Mouse (Mus musculus) embryonic facial prominence, embryonic 14.5 days (tissue): ENCODE data around the gene Slc22a13. TPM values are rescaled to one million over a fixed set of nuclear protein-coding genes. Genes with fewer than 3 reads are reported as not detected.
A peak's percentile ranks its signal among the peaks of the same experiment; 100 is the strongest.
"Not testable (repeated sequence)": the region's sequence is repeated elsewhere in the genome, so short reads cannot be mapped to it uniquely, and the experiment has no call there.

Experiments used
- ATAC-seq: fragments of 200-750 bp; cut with Nextera tagmentation; 2 replicates; pipeline ENCODE4 v1.8.0; 2017; ENCODE audit warnings: low read depth, moderate number of reproducible peaks, moderate TSS enrichment
- DNase-seq: peaks from one replicate; pipeline ENCODE4 v3.0.0-alpha.2; 2015; ENCODE audit warnings: low spot score
- H3K27ac ChIP-seq: fragments of 300-500 bp; sonication (generic); replicated peaks from 2 replicates; pipeline ENCODE4 v1.5.1; 2014; ENCODE audit warnings: low read depth, mild to moderate bottlenecking, low read length, moderate library complexity
- H3K27me3 ChIP-seq: fragments of 300-500 bp; sonication (generic); replicated peaks from 2 replicates; pipeline ENCODE4 v1.6.1; 2014; ENCODE audit warnings: low read length; ENCODE audit not compliant: control insufficient read depth, insufficient read depth
- H3K36me3 ChIP-seq: fragments of 300-500 bp; sonication (generic); 2 replicates; pipeline ENCODE4 v1.6.1; 2014; ENCODE audit warnings: low read length, mixed read lengths; ENCODE audit not compliant: control insufficient read depth, insufficient read depth
- H3K4me1 ChIP-seq: fragments of 300-500 bp; sonication (generic); 2 replicates; pipeline ENCODE4 v1.6.1; 2014; ENCODE audit warnings: antibody characterized with exemption, low read length; ENCODE audit not compliant: control insufficient read depth, insufficient read depth
- H3K4me2 ChIP-seq: fragments of 300-500 bp; sonication (generic); 2 replicates; pipeline ENCODE4 v1.6.1; 2014; ENCODE audit warnings: low read depth, mild to moderate bottlenecking, low read length, moderate library complexity, mixed read lengths
- H3K4me3 ChIP-seq: fragments of 300-500 bp; sonication (generic); 2 replicates; pipeline ENCODE4 v1.5.1; 2014; ENCODE audit warnings: low read depth, mild to moderate bottlenecking, low read length
- H3K9ac ChIP-seq: fragments of 300-500 bp; sonication (generic); 2 replicates; pipeline ENCODE4 v1.6.1; 2014; ENCODE audit warnings: low read depth, mild to moderate bottlenecking, low read length, moderate library complexity, mixed read lengths
- H3K9me3 ChIP-seq: fragments of 300-500 bp; sonication (generic); 2 replicates; pipeline ENCODE4 v1.6.1; 2016; ENCODE audit warnings: low read length; ENCODE audit not compliant: control insufficient read depth
- WGBS: fragments of 180-500 bp; shearing (Covaris S2); extraction: QIAGEN DNeasy Blood & Tissue Kit; methylation state at CpG from one replicate; pipeline ENCODE4 v1.1.7; 2014; 5-methylcytosine and 5-hydroxymethylcytosine counted together
- polyA plus RNA-seq: library from polyadenylated mRNA; unstranded; fragments of >200 nt; fragmentation: Nextera tagmentation; extraction: Ambion mirVana; gene quantifications from 2 replicates; pipeline ENCODE4 v1.2.1, GENCODE M21; 2014

Slc22a13 gene
- polyA plus RNA-seq, 1 experiment from 2014 or later = not detected

GRCm38 (mm10) chr9:119240286-119240997, 31.5 kb upstream of the Slc22a13 start:
- DNase-seq = peak; percentile 26
- Histone ChIP-seq H3K27me3 (no peaks in the 10 kb centered on the region), H3K9ac (no peak overlapping the region), H3K4me1 (no peaks in the 10 kb centered on the region), H3K4me3 (no peak overlapping the region), H3K4me2 (no peak overlapping the region), H3K36me3 (peaks cover 40% of the 10 kb centered on the region; the same call in 1 of the 2 replicates), H3K27ac (no peak overlapping the region), H3K9me3 (no peaks in the 10 kb centered on the region)
- WGBS = 86% methylated on average over 10 of the region's 10 CpGs
- ATAC-seq = peak; percentile 72

GRCm38 (mm10) chr9:119239274-119239673, 30.4 kb upstream of the Slc22a13 start:
- ATAC-seq (no peak), DNase-seq (no peak)
- Histone ChIP-seq H3K4me3 (no peak overlapping the region), H3K4me2 (no peak overlapping the region), H3K36me3 (peaks cover 34% of the 10 kb centered on the region; the same call in 1 of the 2 replicates), H3K27me3 (no peaks in the 10 kb centered on the region), H3K9me3 (no peaks in the 10 kb centered on the region), H3K9ac (no peak overlapping the region), H3K27ac (no peak overlapping the region), H3K4me1 (no peaks in the 10 kb centered on the region)
- 95% methylated on average over 3 of the region's 3 CpGs for WGBS

DNA sequence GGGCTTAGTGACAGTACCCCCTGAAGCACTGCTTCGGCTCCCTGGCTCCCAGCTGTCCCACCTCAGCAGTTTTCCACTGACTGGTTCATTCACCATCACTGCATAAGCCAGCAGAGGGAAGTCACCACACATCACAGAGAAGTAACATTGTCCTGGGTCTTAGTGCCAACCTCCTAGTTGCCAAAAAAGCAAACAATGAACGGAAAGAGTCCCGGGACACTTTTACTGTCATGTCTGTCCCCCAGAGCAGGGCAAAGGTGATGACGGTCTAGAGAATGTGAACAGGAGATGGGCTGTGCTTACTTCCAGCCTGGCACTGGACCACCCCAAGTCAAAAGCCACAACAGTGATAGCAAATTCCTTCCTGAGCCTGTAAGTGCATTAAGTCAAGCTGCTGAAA, 29.9 kb upstream of the Slc22a13 start:
- H3K4me3 ChIP-seq = no peak overlapping the region
- H3K4me1 ChIP-seq = no peaks in the 10 kb centered on the region
- H3K27me3 ChIP-seq = no peaks in the 10 kb centered on the region
- H3K27ac ChIP-seq = no peak overlapping the region
- WGBS = 83% methylated on average over 4 of the region's 4 CpGs
- H3K9me3 ChIP-seq = no peaks in the 10 kb centered on the region
- H3K9ac ChIP-seq = no peak overlapping the region
- no peak overlapping the region for H3K4me2 ChIP-seq
- ATAC-seq (no peak), DNase-seq (no peak)
- peaks cover 31% of the 10 kb centered on the region; the same call in 1 of the 2 replicates for H3K36me3 ChIP-seq

DNA sequence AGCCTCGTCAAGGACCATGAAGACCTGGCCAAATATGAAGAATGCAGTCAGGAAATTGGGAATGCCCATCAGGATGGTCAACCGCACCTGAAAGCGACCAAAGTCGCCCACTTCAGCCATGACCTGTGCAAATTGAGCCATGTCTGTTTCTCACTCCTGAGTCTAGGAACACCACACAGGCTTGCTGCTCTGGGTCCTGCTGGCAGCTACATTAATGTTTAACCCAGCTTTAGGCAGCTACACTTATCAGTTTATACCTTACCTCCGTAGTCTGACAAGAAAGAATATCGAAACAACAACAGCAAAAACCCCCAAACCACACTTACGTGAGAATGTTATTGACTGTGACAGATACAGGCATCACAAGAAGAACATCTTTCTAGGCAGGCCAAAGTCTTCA, 22.7 kb upstream of the Slc22a13 start:
- no peak overlapping the region for H3K27ac ChIP-seq
- H3K27me3 ChIP-seq = no peaks in the 10 kb centered on the region
- H3K9ac ChIP-seq = no peak overlapping the region
- no peaks in the 10 kb centered on the region for H3K4me1 ChIP-seq
- WGBS = 94% methylated on average over 7 of the region's 7 CpGs
- ATAC-seq = no peak
- H3K4me2 ChIP-seq = no peak overlapping the region
- no peaks in the 10 kb centered on the region for H3K36me3 ChIP-seq
- no peak for DNase-seq
- H3K4me3 ChIP-seq = no peak overlapping the region
- H3K9me3 ChIP-seq = no peaks in the 10 kb centered on the region

GRCm38 (mm10) chr9:119230829-119231228, 21.9 kb upstream of the Slc22a13 start:
- Histone ChIP-seq H3K36me3 (no peaks in the 10 kb centered on the region), H3K9ac (no peak overlapping the region), H3K27me3 (no peaks in the 10 kb centered on the region), H3K9me3 (no peaks in the 10 kb centered on the region), H3K27ac (no peak overlapping the region), H3K4me3 (no peak overlapping the region), H3K4me2 (no peak overlapping the region), H3K4me1 (no peaks in the 10 kb centered on the region)
- WGBS = 62% methylated on average over 2 of the region's 2 CpGs
- ATAC-seq = no peak
- DNase-seq = no peak

GRCm38 (mm10) chr9:119220249-119220648, 11.4 kb upstream of the Slc22a13 start:
- H3K27me3 ChIP-seq = no peaks in the 10 kb centered on the region
- no peaks in the 10 kb centered on the region for H3K4me1 ChIP-seq
- H3K4me3 ChIP-seq = no peak overlapping the region
- WGBS = 86% methylated on average over 4 of the region's 4 CpGs
- ATAC-seq (no peak), DNase-seq (no peak)
- no peaks in the 10 kb centered on the region; the same call in 1 of the 2 replicates for H3K36me3 ChIP-seq
- no peaks in the 10 kb centered on the region for H3K9me3 ChIP-seq
- no peak overlapping the region for H3K27ac ChIP-seq
- no peak overlapping the region for H3K9ac ChIP-seq
- no peak overlapping the region for H3K4me2 ChIP-seq

GRCm38 (mm10) chr9:119219667-119220066, 10.8 kb upstream of the Slc22a13 start:
- Histone ChIP-seq H3K4me1 (no peaks in the 10 kb centered on the region), H3K4me2 (no peak overlapping the region), H3K27me3 (no peaks in the 10 kb centered on the region), H3K27ac (no peak overlapping the region), H3K4me3 (no peak overlapping the region), H3K9me3 (no peaks in the 10 kb centered on the region), H3K36me3 (no peaks in the 10 kb centered on the region; the same call in 1 of the 2 replicates), H3K9ac (no peak overlapping the region)
- 79% methylated on average over 2 of the region's 2 CpGs for WGBS
- DNase-seq (no peak), ATAC-seq (no peak)

DNA sequence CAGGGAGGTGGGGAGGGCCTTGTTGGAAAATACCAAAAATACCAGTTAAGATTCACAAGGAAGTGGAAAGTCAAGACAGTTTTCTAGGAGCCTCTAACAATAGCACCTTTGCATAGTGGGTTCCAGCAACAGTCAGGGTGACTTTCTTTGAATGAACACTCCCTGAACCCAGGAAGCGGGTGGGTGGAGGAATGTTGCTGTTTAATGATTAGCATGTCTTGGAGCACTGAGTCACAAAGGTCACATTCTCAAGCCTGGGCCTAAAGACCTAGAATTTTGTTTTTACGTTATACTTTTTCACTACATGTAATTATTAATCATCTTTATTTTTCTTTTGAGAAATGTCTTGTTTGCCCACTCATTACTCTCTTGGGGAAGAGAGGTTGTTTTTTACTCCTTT, 6.4 kb upstream of the Slc22a13 start:
- H3K27me3 ChIP-seq = not testable (repeated sequence)

GRCm38 (mm10) chr9:119214601-119215000, 5.7 kb upstream of the Slc22a13 start:
- no peak for DNase-seq
- WGBS = 86% methylated on average over 6 of the region's 6 CpGs
- ATAC-seq = no peak

More for the DNA sequence above, 6.4 kb upstream of the Slc22a13 start:
- H3K9ac ChIP-seq, H3K9me3 ChIP-seq, H3K27ac ChIP-seq, ATAC-seq, H3K4me2 ChIP-seq, H3K4me1 ChIP-seq, H3K4me3 ChIP-seq, DNase-seq, H3K36me3 ChIP-seq: not testable (repeated sequence)
- 92% methylated on average over 2 of the region's 2 CpGs for WGBS

More at GRCm38 (mm10) chr9:119214601-119215000, 5.7 kb upstream of the Slc22a13 start:
- Histone ChIP-seq H3K36me3 (no peaks in the 10 kb centered on the region), H3K4me3 (no peak overlapping the region), H3K27ac (no peak overlapping the region), H3K9me3 (no peaks in the 10 kb centered on the region), H3K4me1 (no peaks in the 10 kb centered on the region), H3K4me2 (no peak overlapping the region), H3K9ac (no peak overlapping the region), H3K27me3 (no peaks in the 10 kb centered on the region)
